Mouse (Mus musculus): ENCODE results near the gene Gar1.

Gene Gar1

GRCm38 (mm10) chr3:129803765-129804164 lies 27.4 kb downstream of the Gar1 start, which contains the start of gene Lrit3:
TSS of gene Lrit3 (minus strand) at chr3:129804030.
- no peak for DNase-seq (ENCODE audit: low spot score in 2 of 2)

GRCm38 (mm10) chr3:129799011-129799410 lies 32.2 kb downstream of the Gar1 start:
- no peak for DNase-seq (ENCODE audit: low spot score in 2 of 2)

- DNase-seq (ENCODE audit: low spot score in 2 of 2): no peak
Measured at GRCm38 (mm10) chr3:129798551-129798950, 32.6 kb downstream of the Gar1 start.

- DNase-seq (ENCODE audit: low spot score in 2 of 2): no peak
Measured at GRCm38 (mm10) chr3:129797341-129797740, 33.9 kb downstream of the Gar1 start.

GRCm38 (mm10) chr3:129793801-129794200 lies 37.4 kb downstream of the Gar1 start:
- DNase-seq (ENCODE audit: low spot score in 2 of 2): no peak

- DNase-seq (ENCODE audit: low spot score in 2 of 2): no peak
Measured at GRCm38 (mm10) chr3:129782746-129783145, 48.5 kb downstream of the Gar1 start.

GRCm38 (mm10) chr3:129781435-129781834 lies 49.8 kb downstream of the Gar1 start:
- DNase-seq (ENCODE audit: low spot score in 2 of 2): no peak

Measured in right cerebral cortex, postnatal 10 days (tissue).